Mouse (Mus musculus): ENCODE results near the gene Esam.

- TF ChIP-seq TAL1 (conservative IDR thresholded peaks at IDR 0.05; ENCODE audit: low read depth, low read length) (no peak), CTCF (IDR thresholded peaks at IDR 0.05; ENCODE audit: low read depth, low read length) (no peak), GATA2 (IDR thresholded peaks at IDR 0.05; ENCODE audit: borderline replicate concordance, low read depth, low read length) (no peak), POLR2AphosphoS5 (IDR thresholded peaks at IDR 0.05; ENCODE audit: insufficient replicate concordance, low read depth, low read length) (no peak)
Observed at GRCm38 (mm10) chr9:37518991-37519390, 8.9 kb upstream of the Esam start.
